Mouse (Mus musculus) macrophage (primary cell): ENCODE data around the gene Dennd1a. TPM values are rescaled to one million over a fixed set of nuclear protein-coding genes. Genes with fewer than 3 reads are reported as not detected.
"Not testable (repeated sequence)": the region's sequence is repeated elsewhere in the genome, so short reads cannot be mapped to it uniquely, and the experiment has no call there.

Experiments
- H3K27ac ChIP-seq: fragments of 350-480 bp; formaldehyde crosslinking; 2 replicates; pipeline ENCODE4 v1.9.0; 2021
- H3K36me3 ChIP-seq: fragments of 350-480 bp; formaldehyde crosslinking; 2 replicates; pipeline ENCODE4 v1.9.0; 2021; ENCODE audit errors: inconsistent target
- H3K4me3 ChIP-seq: fragments of 350-480 bp; formaldehyde crosslinking; 2 replicates; pipeline ENCODE4 v1.9.0; 2021; ENCODE audit errors: inconsistent target
- H3K79me2 ChIP-seq: fragments of 350-480 bp; formaldehyde crosslinking; 2 replicates; pipeline ENCODE4 v1.9.0; 2021; ENCODE audit errors: inconsistent target
- WGBS: methylation state at CpG from one replicate; pipeline ENCODE4 v1.1.7; 2026; ENCODE audit warnings: inconsistent platforms; ENCODE audit not compliant: missing documents; 5-methylcytosine and 5-hydroxymethylcytosine counted together
- polyA plus RNA-seq: library from polyadenylated mRNA; stranded (reverse); fragments of 250-400 nt; gene quantifications from 3 replicates; pipeline ENCODE4 v1.2.4, GENCODE M21; 2018; ENCODE audit warnings: inconsistent platforms

The Dennd1a gene
- polyA plus RNA-seq, 1 experiment from 2014 or later: 84.5 TPM

- Histone ChIP-seq H3K27ac (no peak overlapping the region), H3K79me2 (no peaks in the 10 kb centered on the region), H3K36me3 (peaks cover 23% of the 10 kb centered on the region), H3K4me3 (no peak overlapping the region)
- 61% methylated on average over 9 of the region's 9 CpGs for WGBS
Observed at GRCm38 (mm10) chr2:37945598-37946336, 341.4 kb downstream of the Dennd1a start.

DNA sequence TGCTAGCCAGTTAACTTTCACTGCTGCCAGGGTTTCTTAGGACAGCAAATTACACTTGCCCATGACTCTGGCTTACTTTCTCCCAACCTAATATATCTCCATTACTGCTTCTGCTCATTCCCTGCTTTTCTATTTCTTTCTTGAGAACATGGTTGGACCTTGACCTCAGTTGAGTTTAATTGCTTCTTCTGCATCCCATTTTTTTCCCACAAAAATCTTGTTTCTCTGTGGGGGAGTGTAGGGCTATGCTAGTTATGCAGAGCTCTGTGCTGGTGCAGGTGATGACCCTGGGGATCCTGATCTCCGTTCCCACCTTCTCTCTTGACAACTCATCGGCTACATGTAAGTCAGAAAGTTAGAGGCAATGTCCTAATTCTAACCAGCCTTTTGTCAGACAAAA, 344.3 kb downstream of the Dennd1a start:
- H3K27ac ChIP-seq: no peak overlapping the region
- WGBS: 93% methylated on average over 2 of the region's 2 CpGs
- no peaks in the 10 kb centered on the region for H3K79me2 ChIP-seq
- H3K36me3 ChIP-seq: peaks cover 10% of the 10 kb centered on the region
- no peak overlapping the region for H3K4me3 ChIP-seq

- H3K36me3 ChIP-seq: peaks cover 10% of the 10 kb centered on the region
- no peaks in the 10 kb centered on the region for H3K79me2 ChIP-seq
- no peak overlapping the region for H3K4me3 ChIP-seq
- H3K27ac ChIP-seq: no peak overlapping the region
Observed at GRCm38 (mm10) chr2:37941741-37942140, 345.4 kb downstream of the Dennd1a start.

- Histone ChIP-seq H3K4me3 (no peak overlapping the region), H3K27ac (no peak overlapping the region), H3K36me3 (peaks cover 12% of the 10 kb centered on the region), H3K79me2 (no peaks in the 10 kb centered on the region)
- WGBS: 88% methylated on average over 4 of the region's 4 CpGs
Observed at GRCm38 (mm10) chr2:37940845-37941361, 346.3 kb downstream of the Dennd1a start.

DNA sequence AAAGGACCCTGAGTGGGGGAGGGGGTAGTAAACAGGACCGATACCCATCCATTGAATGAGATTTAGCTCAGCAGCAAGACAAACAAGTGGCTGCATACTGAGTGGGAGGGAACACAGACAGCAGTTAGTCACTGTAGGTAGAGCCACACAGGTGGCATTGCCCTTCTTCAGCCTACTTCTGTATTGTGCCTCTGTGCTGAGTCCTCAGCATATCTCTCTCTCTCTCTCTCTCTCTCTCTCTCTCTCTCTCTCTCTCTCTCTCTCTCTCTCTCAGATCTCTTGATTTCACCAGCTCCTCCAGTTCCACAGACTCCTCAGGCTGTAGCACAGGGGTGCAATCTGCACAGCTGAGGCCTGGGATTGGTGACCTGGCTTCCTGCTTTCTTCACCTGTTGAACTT, 347.2 kb downstream of the Dennd1a start:
- Histone ChIP-seq H3K4me3 (no peak overlapping the region), H3K27ac (no peak overlapping the region), H3K36me3 (peaks cover 17% of the 10 kb centered on the region), H3K79me2 (no peaks in the 10 kb centered on the region)
- WGBS: 100% methylated on average over 1 of the region's 1 CpGs

GRCm38 (mm10) chr2:37936922-37937321, 350.3 kb downstream of the Dennd1a start:
- H3K36me3 ChIP-seq: peaks cover 36% of the 10 kb centered on the region
- H3K79me2 ChIP-seq: not testable (repeated sequence)
- WGBS: 89% methylated on average over 1 of the region's 4 CpGs

GRCm38 (mm10) chr2:37932240-37932639, 354.9 kb downstream of the Dennd1a start:
- Histone ChIP-seq H3K36me3 (peaks cover 54% of the 10 kb centered on the region), H3K79me2 (no peaks in the 10 kb centered on the region), H3K27ac (no peak overlapping the region), H3K4me3 (no peak overlapping the region)
- WGBS: 92% methylated on average over 1 of the region's 1 CpGs

More at GRCm38 (mm10) chr2:37936922-37937321, 350.3 kb downstream of the Dennd1a start:
- not testable (repeated sequence) for H3K27ac ChIP-seq, H3K4me3 ChIP-seq

- no peak overlapping the region for H3K4me3 ChIP-seq
- 89% methylated on average over 5 of the region's 5 CpGs for WGBS
- no peak overlapping the region for H3K27ac ChIP-seq
- no peaks in the 10 kb centered on the region for H3K79me2 ChIP-seq
- H3K36me3 ChIP-seq: peaks cover 53% of the 10 kb centered on the region
Observed at GRCm38 (mm10) chr2:37931018-37931930, 355.9 kb downstream of the Dennd1a start.

DNA sequence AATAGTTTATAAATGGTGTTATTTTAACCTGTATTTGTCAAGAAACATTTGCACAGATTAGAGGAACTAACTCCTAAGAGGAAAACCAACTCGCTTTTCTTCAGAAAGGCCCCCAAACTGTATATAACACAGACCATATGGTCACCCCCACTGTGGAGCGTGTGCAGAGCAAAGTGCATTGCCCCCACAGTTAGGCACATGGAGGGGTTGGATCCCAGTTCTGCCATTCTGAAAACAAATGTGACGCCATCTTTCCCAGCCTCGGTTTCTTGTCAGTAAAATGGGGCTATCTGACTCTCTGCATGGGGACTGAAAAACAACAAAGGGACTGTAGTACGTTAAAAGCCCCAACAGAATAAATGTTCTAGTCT, 361.1 kb downstream of the Dennd1a start:
- 84% methylated on average over 5 of the region's 5 CpGs for WGBS
- Histone ChIP-seq H3K4me3 (no peak overlapping the region), H3K36me3 (peaks cover 18% of the 10 kb centered on the region; the same call in 1 of the 2 replicates)

DNA sequence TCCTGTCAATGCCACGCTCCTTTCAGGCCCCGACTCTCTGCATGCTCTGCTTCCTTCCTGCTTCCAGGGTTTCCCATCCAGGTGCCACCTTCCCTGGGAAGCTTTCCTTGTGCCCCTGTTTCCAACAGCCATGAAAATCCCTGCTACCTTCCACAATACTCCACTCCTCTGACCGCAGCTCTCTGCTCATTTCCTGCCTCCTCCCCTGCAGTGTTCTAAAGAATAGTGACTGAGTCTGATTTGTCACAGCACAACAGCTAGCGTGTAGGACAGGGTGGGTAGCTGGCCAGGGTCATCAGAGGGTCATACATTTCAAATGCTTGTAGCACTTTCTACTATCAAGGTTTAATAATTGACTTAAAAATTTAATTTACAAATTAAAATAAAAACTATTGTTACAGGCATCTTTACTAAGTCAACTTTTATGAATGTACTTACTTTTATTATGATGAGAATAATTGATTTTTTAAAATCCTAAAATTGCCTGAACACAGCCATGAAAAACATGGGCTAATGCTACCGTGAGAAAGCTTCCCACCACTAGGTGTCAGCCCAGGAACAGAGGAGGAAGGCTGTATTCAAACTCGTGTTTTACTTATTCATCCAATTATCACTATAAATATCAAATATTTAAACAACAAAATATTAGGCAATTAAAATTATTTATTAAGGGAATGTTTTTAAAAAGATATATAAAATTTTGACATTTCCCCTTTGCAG, 361.6 kb downstream of the Dennd1a start:
- Histone ChIP-seq H3K36me3 (peaks cover 15% of the 10 kb centered on the region; the same call in 1 of the 2 replicates), H3K4me3 (no peak overlapping the region), H3K27ac (no peak overlapping the region), H3K79me2 (no peaks in the 10 kb centered on the region)
- WGBS: 56% methylated on average over 6 of the region's 6 CpGs

More for the DNA sequence above, 361.1 kb downstream of the Dennd1a start:
- no peaks in the 10 kb centered on the region for H3K79me2 ChIP-seq
- H3K27ac ChIP-seq: no peak overlapping the region

- H3K79me2 ChIP-seq: no peaks in the 10 kb centered on the region
- no peak overlapping the region for H3K4me3 ChIP-seq
- H3K27ac ChIP-seq: no peak overlapping the region
- H3K36me3 ChIP-seq: peaks cover 23% of the 10 kb centered on the region
- WGBS: 99% methylated on average over 5 of the region's 5 CpGs
Observed at GRCm38 (mm10) chr2:37908721-37909506, 378.3 kb downstream of the Dennd1a start.

- H3K79me2 ChIP-seq: no peaks in the 10 kb centered on the region
- no peak overlapping the region for H3K27ac ChIP-seq
- WGBS: 100% methylated on average over 3 of the region's 3 CpGs
- no peak overlapping the region for H3K4me3 ChIP-seq
- peaks cover 27% of the 10 kb centered on the region for H3K36me3 ChIP-seq
Observed at GRCm38 (mm10) chr2:37908296-37908695, 378.9 kb downstream of the Dennd1a start.

- Histone ChIP-seq H3K4me3 (no peak overlapping the region), H3K79me2 (no peaks in the 10 kb centered on the region), H3K36me3 (peaks cover 27% of the 10 kb centered on the region), H3K27ac (no peak overlapping the region)
- 96% methylated on average over 2 of the region's 2 CpGs for WGBS
Observed at GRCm38 (mm10) chr2:37906261-37906660, 380.9 kb downstream of the Dennd1a start.

DNA sequence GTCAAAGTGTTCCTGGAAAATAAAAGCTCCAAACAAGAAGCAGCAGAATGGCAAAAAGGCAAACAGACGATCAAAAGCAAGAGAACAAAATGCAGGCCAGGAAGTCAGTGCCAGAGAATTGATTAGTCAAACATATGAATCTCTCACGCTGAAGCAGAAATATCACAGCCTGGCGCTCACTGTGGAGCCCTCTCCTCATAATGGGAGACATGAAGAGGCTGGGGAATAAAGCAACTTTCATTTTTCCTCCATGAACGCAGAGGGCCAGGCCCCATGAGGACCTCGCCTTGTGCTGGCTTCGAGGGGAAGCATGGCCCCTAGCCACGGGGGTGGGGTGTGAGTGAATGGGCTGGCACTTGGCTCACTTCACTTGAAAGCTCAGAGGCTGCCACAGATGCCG, 383.9 kb downstream of the Dennd1a start:
- Histone ChIP-seq H3K4me3 (no peak overlapping the region), H3K36me3 (peaks cover 25% of the 10 kb centered on the region), H3K79me2 (no peaks in the 10 kb centered on the region), H3K27ac (no peak overlapping the region)
- 94% methylated on average over 8 of the region's 8 CpGs for WGBS
